Mouse (Mus musculus) A20 (cell line): Measurements from ENCODE around the gene Eif1.
A peak's percentile ranks its signal among the peaks of the same experiment; 100 is the strongest.
"Not testable (repeated sequence)": the region's sequence is repeated elsewhere in the genome, so short reads cannot be mapped to it uniquely, and the experiment has no call there.

Experiments used
- DNase-seq: peaks from one replicate; pipeline ENCODE4 v3.0.0-alpha.2; 2011; ENCODE audit warnings: low read depth, low spot score

Eif1 gene

DNA sequence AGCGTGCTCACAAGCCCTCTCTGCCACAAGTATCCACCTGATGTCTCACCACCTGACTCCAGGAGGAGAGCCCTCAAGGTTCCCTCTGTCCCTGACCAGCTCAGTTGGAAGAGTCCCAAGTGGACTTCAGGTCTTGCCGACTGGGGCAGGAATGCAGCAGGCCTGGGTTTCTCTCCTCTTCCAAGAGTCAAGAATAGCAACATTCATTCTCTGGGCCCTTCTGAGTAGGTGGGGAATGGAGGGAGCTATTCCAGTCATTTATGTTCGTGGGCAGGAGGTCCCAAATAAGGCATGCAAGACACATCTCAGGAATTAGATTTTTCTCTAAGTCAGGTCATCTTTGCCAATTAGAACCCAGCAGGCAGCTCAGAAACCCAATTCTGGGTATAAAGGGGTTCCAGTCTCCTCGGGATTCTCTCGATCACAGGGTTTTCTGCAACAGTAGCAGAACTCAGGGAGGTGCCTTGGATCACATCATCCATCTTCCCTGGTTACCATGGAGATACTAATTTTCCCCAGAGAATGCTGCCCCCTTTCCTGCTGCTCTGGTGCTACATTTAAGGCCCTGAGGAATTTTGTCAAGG is 7.5 kb upstream of the Eif1 start:
- no peak for DNase-seq

DNA sequence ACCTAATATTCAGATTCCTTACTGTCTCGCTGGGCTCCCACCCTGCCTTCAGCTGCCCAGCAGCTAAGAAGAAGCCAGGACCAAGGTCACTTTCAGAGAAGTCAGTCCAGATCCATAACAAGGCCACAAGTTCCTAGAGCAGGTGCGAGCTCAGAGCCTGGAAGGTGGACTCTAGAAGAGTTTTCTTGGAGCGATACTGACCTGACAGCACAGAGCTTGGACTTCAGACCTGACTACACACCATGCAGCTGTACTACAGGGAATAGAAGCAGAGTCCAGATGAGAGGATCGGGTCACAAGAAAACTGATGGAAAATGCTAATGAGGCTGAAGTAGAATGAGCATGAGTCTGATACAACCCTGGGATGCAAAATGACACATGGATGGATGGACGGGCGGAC is 6.3 kb upstream of the Eif1 start:
- no peak for DNase-seq

- DNase-seq = no peak
Measured at GRCm38 (mm10) chr11:100315439-100315838, 4.2 kb upstream of the Eif1 start.

- DNase-seq = no peak
Measured at GRCm38 (mm10) chr11:100317826-100318380, 1.8 kb upstream of the Eif1 start.

DNA sequence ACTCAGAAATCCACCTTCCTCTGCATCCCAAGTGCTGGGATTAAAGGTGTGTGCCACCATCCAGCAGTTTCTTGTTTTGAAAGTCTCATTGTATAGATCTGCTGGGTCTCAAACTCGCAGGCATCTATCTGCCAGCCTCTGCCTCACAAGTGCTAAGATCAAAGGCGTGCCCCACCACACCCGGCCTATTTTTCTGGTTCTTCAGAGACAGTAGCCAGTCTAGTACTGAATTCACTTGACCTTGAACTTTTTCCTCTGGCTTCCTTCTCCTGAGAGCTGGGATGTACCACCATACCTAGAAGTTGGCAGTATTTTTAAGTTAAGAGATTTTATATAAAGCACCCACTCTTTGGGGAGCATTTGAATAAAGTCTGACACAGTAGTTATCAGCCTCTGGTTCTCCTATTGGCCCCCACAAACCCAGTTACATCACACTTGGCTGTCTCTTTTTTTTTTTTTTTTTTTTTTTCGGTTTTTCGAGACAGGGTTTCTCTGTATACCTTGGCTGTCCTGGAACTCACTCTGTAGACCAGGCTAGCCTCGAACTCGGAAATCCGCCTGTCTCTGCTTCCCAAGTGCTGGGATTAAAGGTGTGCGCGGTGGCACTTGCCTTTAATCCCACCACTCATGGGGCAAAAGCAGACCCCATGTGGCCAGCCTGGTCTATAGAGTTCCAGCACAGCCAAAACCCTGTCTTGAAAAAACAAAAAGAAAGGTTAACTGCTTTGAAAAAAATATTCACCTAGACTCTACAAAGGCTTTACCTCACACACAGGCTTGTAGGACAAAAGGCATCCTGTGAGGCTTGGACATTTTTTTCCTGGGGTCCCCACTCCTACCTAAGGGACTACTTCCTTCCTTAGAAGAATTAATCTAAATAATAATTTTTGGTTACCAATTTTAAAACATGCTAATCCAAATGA is 895 bp upstream of the Eif1 start:
- peak; percentile 8 for DNase-seq

DNA sequence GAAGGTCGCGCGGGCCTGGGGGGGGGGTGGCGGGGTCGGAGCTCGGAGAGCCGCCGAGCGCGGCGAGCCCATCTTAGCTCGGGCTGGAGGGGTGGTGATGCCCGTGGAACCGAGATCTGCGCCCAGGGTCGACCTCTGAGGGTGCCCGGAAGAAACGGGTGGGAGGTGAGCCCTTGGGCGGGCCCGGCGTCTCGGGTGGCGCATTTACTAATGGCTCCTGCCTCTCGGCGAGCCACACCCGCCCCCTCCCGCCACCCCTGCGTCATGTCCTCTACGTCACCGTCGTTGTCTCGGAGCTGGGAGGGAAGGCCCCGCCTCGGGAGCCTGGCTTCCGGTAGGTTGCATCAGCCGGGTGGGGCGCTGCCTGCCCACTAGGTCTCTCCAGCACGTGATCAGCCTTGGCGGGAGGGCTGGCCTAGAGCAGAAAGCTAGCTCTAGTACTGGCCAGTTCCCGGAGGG is 516 bp downstream of the Eif1 start:
- peak; percentile 99 for DNase-seq

- DNase-seq = peak; percentile 19
Measured at GRCm38 (mm10) chr11:100320701-100321410, 1.2 kb downstream of the Eif1 start.

DNA sequence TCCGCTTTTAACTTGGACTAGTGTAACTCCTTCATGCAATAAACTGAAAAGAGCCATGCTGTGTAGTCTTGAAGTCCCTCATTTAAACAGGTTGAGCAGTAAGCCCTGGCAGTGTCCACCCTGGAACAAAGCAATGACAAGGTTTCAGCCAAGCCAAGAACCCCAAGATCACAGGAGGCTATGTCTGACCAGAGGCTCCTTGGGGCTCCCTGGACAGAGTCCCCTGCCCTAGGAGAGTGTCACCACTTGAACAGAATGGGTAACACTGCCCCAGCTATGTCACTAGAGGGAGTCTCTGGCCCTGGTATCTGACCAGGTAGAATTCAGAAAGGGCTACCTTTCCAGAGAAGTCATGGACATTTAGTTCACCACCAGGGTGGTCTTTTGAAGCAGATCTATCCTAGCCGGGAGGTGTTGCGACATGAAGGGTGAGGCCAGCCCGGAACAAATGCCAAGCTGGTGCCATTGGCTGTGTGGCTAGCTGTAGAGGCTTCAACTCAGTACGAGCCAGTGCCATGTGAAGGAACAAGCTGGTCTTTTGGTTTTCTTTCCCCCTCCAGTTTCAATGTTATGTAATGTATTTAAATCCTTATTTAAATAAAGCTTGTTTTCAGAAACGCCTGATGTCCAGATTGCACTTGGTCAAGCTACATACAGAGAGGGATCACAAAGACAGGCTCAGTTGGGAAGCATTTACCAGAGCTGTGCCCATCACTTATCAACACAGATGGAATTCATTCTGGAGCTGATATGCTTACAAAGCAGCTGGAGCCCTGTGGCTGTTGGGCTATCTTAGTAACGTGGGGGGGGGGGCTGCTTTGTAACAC is 2.0 kb downstream of the Eif1 start:
- DNase-seq = peak; percentile 11

GRCm38 (mm10) chr11:100322591-100323258 is 3.0 kb downstream of the Eif1 start:
- peak; percentile 50 for DNase-seq

GRCm38 (mm10) chr11:100323578-100323977 is 3.9 kb downstream of the Eif1 start:
- DNase-seq = peak; percentile 81

DNA sequence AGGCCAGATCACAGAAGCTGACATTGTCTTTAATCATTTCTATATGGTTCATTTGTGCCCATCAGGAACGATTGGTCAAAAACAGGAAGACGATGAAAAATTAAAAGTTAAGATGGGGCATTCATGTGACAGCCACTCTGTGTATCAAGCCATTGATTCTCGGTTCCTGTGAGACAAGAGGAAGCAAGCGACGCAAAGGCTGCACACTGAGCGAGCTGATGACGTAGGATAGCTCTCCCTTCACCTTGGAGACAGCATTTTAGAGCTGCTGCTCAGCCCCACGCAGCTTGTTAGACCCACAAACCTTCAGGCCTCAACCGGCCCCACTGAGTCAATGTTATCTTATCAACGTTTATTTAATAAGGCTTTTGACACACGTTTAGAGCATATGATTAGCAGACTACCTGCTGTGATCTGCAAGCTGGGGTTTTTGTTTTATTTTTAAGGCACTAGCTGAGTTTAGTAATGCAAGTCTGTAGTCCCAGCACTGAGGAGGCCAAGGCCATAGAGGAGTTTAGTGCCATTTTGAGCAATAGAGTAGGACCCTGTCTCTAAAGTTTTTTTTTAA is 5.5 kb downstream of the Eif1 start:
- DNase-seq = no peak

DNA sequence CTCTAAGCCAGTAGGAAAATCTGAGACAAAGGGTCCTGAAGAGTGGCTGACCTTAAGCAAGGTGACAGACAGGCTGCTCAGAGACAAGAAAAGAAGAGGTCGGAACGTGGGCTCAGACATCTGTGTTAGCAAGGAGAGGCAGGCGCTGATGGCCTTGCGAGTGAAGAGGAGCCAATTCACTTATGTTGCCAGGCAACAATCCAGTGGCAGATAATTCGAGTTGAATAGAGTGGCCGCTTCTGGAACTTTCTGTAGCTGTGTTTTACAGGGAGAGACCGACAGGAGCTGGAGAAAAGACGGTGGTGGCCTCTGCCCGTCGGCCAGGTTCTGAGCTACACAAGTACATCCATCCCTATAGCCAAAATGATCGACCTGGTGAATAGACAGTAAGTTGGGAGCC is 7.6 kb downstream of the Eif1 start:
- DNase-seq = no peak

GRCm38 (mm10) chr11:100327761-100328160 is 8.1 kb downstream of the Eif1 start:
- DNase-seq = no peak

DNA sequence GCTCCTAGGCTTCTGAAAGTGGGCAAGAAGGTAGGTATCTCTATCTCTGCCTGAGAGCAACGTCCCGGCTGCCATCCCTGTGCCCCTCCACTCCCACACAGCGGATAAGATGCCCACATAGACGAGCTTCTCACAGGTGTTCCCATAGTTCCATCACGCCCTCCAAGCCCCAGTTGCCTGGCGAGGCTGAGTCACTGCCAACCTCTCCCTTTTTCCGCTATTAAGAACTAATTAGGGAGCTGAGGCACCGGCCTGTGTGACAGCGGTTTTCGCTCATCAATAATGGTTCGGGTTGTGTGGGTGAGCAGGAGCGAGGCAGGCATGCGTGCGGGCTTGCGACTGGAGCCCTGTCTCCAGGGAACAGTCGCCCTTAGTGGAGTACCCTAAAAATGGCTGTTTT is 10.6 kb downstream of the Eif1 start:
- no peak for DNase-seq

- DNase-seq = not testable (repeated sequence)
Measured at GRCm38 (mm10) chr11:100330816-100331375, 11.2 kb downstream of the Eif1 start.

DNA sequence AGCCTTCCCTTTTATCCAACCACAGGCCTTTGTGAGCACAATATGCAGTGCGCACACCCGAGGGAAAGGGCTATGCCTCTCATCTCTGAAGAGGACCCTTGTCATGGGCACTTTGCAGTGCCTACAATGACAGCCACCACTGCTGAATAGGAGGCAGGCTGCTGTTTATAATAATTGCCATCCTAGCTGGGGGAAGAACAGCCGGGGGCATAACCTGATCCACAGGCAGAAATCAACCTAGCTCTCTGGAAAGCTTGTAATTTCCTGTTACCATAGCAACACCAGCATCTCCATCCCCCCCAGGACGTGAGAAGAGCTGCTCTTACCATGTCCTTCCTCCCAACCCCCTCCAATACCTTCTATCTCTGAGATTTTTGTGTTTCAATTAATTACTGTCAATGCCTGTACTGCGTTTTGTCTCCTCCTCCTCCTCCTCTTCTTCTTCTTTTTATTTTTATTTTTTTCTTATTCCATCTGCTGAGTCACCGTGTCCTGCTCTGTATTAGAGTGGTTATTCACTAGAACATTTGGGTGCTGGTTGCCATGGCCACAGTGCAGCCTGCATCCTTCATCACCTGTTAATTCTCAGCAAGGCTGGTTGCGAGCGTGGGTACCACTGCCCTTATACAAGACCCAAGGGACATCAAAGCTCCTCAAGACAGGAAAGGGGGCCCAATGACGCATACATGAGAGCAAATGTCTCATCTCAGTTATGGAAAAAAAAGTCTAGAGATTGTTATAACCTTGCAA is 13.3 kb downstream of the Eif1 start:
- no peak for DNase-seq

DNA sequence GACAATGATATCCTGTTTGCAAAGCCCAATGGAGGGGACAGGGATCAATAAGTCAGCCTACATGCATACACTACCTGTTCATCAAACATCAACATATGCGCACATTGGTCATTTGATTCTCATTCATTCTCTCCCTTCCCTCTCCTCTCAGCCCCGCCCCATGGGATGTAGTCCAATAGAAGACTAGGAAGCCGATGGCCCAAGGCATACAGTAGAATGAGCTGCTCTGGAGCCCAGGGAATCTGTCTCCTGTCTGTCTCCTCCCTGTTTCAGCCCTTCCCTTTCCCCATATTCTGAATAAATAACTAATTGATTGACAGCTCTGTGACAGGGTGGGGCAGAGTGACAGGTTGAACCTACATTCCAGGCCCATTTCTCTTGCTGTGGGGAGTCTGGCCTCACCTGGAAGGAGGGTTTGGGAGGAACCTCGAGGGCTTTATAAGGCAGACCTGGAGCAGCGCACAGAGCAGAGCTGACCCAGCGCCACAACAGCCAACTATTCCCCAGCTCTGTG is 14.3 kb downstream of the Eif1 start, which contains the start of gene Gast:
TSS of gene Gast (plus strand) at position 464 of the 514 bp plus-strand sequence.
- no peak for DNase-seq

GRCm38 (mm10) chr11:100335731-100336130 is 16.0 kb downstream of the Eif1 start:
- no peak for DNase-seq

GRCm38 (mm10) chr11:100344269-100344668 is 24.6 kb downstream of the Eif1 start:
- DNase-seq = no peak
